Mouse (Mus musculus): ENCODE measurements around the gene Hopx.
A peak's percentile ranks its signal among the peaks of the same experiment; 100 is the strongest.

The Hopx gene

DNA sequence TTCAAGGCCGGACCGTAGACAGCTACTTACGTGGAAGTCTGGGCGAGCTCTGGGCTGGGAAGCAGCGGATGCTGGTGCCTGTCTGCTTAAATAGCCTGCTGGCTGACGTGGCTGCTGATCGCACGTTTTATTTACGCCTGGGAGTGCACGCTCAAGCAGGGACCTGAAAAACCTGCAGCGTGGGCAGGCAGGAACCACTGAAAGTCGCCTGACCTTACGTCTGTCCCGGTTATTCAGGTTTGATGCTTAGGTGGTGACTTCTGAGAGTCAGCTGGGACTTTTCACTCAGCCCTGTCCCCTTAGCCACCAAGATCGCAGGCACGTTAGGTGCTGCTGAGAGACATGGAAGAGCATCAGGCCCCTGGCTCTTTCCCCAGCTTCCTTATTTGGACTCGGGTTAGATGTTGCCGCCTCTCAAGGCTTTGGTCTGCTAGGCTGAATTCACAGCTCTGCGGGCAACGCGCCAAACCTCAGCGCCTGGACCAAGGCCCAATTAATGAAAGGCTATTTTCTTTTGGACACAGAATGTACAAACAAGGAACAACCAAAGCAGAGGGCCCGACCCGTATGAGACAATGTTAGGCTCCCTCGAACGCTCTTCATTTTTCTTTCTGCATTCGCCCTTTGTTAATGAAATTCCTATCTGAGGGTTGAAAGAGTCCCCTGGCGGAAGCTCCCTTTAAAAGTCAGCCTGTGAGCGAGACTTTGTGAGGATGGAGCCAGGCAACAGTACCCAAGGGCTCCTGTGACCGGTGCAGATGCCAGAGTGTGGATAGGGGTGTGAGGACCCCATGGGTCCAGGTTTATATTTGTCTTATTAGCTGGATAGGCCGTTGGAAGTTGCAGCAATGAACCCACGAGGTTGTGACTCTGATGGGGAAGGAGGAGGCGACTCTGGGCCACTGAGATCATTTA lies at the start of gene Hopx:
Hopx (minus strand) TSS at position 305 of the 915 bp plus-strand sequence.
- no peak for DNase-seq (ENCODE audit: low read depth)

DNA sequence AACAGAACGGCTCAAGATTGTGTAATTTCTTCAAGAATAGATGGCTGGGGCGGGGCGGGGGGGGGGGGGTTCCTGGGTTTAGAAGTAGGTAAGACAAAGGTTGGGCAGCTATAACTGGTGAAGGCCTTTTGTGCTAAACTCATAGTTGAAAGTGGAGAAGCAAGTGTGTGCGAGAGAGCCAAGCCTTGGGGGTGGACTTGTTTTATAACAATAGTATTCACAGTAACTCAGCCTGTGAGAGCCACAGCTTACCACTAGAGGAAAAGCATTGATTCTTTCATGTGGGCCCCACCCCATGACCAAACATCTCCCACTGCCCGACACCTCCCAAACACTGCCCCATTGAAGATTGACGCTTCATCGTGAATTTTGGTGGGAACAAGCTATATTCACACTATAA lies 48.7 kb upstream of the Hopx start:
- no peak for DNase-seq (ENCODE audit: low read depth)

DNA sequence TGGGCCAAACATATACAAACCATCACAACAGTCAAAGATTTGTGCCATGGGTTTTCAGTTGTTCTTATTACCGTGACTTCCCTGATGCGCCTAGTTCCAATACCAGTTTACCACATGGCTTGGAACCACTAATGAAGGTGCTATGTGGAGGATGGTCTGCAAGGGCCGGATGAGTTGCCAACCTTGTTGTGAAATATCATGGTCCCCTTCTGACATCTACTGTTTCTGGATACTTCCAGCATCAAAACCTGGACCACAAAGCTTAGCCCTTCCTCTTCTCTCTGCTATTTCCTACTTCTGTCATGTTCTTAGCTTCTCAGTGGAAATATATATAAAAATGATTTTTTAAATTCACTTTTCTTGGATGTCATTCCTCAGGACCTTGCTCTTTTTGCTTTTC lies 47.6 kb upstream of the Hopx start:
- no peak for DNase-seq (ENCODE audit: low read depth)

DNA sequence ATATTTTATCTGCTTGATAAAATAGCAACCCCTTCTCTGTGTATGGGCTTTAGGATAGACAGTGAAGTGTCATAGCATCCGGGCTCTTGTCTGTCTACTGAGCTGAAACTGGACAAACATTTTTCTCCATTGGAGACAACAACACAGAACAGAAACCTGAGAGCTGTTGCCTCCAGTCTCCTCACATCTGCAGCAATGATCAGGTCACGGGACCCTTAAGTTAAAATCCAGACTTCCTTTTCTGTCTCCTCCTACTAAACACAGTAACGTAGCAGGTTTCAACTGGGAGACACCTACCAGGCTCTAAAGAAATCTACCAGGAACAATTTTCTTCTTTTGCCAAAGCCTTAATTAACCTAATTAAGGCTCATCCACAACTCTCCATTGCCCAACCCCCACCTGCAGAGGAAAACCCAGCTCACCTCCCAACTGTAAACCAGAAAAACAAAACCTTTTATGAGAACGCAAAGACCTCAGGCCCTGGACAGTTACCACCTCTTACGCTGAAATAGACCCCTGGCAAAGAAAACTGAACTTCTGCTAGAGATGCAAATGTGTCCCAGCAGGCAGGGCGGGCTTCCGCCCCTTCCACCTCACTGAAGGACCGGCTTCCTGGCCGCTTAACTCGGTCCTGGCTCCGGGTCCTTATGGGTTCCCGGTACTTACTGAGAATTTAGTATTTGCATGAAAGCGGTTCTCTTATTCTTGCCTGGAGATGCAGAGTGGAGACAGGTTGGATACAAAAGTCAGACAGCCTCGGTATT lies 43.0 kb upstream of the Hopx start:
- DNase-seq (ENCODE audit: low read depth): no peak

DNA sequence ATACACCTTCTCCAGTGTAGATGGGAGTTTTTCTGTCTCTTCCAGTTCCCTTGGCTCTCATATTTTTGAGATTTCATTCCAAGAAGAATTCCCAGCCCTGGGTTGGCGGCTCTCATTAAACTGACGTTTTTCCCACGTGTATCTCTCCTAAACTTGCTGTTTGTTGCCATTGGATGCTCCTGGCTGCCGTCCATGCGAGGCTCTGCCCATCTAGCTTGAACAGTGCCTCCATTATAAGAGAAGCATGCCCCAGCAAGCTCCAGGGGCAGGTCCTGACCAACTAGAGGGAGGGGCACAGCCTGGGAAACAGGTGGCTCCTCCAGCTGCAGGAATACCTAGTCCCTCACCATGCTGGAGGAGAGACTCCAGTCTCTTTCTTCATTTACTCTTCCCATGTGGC lies 42.0 kb upstream of the Hopx start:
- DNase-seq (ENCODE audit: low read depth): no peak

DNA sequence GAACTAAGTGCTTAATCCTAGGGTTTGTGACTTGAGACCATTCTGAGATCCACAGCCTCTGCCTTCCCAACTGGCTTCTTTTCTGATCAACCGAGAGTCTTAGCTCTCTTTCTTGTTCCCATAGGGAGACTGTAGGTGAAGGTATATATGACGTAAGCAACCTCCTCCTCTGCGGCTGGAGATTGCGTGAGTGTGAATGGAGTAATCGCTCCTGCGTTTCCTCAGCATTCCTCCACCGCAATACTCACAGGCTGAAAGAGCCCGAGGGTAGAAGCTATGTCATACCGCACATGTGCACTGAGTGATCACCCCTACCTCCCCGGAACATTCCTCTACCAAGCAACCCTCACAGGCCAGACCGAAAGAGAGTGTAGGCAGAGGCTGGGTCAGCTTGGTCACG lies 40.6 kb upstream of the Hopx start:
- DNase-seq (ENCODE audit: low read depth): no peak

DNA sequence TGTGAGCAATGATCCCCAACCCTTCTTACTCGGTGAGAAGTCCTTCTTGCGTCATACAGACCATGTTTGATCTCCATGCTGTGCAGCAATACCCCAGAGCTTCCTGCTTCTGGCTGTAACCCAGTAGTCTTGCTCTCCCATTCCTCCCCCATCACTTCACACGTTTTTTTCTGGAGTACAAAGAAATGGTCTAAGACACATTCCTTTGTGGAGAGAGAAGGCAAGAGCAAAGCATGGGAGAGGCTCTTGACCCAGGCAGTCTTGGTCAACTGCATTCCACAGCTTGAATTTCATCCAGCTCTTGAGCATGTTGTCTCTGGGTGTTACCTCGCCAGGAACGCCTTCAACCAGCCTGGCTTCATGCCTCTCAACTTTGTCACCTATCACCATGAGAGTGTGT lies 39.9 kb upstream of the Hopx start:
- no peak for DNase-seq (ENCODE audit: low read depth)

DNA sequence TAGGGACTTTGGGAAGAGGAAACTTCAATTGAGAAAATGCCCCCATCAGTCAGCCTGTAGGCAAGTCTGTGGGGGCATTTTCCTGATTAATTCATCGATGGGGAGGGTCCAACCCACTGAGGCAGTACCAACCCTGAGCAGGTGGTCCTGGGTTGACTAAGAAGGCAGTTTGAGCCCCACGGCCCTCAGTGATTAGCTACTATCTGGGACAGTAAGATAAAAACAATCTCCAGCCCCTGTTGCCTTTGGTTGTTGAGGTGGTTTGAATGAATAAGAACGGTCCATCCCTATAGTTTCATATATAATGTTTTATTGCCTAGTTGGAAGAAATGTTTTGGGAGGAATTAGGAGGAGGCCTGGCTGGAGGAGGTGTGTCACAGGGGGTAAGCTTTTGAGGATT lies 36.8 kb upstream of the Hopx start:
- DNase-seq (ENCODE audit: low read depth): no peak

DNA sequence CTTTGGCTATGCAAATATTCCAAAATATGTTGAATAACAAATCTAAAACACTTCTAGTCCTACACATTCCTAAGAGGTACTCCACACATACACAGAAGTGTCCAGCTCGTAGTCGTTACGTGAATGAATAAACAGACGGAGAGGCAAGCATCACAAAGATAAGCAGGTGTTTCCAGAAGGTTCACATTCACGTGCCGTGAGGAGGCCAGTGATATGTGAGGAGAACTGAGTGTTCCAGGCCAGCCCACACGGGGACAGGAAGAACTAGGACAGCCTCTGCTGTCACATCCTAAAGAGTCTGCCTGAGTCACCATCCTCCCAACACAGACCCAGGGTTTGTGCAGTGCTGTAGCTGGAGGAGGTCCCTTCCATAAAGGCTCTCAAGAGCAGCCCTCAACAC lies 36.2 kb upstream of the Hopx start:
- peak; percentile 77 for DNase-seq (ENCODE audit: low read depth)

DNA sequence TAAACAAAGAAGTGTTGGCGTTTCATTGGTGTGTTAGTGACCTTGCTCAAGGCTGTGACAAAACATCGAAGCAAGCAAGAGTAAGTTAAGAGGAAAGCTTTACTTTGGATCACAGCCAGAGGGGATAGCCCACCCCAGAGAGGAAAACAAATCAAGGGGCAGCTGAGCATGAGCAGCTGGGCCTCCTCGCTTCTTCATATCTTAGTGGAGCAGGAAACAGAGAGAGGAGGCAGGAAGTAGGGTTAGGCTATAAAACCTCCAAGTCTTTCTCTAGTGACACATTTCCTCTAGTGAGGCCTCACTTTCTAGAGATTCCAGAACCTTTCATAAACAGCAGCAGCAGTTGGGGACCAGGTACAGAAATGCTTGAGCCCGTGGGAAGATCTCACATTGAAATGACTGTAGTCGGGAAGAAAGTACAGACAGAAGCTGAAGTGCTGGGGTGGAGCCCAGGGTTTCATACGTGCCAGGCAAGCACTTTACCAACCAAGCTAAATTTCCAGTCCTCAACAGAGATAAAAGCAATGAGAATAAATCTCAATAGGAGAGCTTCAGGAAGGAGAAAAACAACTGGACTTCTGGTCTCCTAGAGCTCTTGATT lies 33.2 kb upstream of the Hopx start:
- DNase-seq (ENCODE audit: low read depth): no peak

DNA sequence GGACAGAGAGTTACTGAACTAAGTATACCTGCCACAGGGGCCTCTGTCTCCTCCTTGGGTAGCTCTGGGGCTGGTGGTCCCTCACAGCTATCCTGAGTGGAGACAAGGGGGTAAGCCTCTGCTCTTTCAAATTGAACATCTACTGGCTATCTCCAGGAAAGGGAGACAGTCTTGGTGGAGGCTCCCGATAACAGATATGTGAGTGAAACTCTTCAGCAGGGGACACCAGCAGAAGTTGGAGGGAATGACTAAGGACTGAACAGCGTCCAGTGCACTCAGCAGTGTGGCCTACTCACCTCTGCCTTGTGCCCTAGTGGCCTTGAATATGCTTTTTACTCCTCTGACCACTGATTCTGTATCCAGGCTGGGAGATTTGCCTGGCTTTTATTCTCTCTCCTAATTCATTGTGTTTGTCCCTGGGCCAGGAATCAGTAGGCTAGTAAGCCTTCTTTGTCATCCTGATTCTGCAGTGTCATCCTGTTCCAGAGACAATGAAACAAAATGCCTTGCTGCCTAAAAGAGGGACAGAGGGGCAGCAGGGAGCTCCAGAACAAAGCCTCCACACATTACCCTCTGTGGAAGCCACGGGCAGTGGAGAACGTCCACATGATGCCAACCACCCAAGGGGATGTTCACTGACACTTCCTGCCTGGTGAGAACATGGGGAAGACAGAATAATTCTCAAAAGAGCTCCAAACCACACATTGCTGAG lies 31.7 kb upstream of the Hopx start:
- no peak for DNase-seq (ENCODE audit: low read depth)

DNA sequence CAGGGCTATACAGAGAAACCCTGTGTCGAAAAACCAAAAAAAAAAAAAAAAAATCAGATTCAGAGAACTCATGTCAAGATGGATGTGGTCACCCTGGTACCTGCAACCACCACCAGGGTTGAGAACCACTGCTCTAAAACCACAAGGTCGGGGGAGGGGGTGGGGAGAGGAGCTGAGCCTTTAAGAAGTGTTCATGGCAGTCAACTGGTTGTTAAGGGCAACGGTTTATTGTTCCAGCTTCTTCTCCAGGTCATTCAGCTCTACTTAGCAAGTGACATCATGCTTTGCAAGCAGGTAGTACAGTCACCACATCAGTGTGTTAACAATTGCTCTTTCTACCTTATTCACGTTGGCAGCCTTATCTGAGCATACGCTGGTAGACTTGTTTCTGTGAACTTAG lies 29.7 kb upstream of the Hopx start:
- no peak for DNase-seq (ENCODE audit: low read depth)

DNA sequence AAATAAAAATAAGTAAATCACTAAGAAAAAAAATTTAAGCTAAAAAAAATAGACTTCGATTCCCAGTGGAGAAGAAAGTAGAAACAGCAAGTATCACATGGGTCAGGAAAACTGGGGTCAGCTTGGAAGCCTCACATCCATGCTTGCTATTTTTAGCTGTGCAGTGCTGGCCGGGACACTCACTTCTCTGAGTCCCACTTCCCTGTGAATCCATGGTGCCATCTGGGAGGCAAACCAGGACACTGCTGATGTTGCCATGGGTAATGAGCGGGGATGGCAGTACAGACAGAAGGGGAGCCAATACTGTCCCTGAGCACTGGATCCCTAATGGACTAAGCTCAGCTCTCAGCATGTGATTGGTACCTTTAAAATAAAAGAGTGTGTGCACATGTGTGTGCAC lies 28.2 kb upstream of the Hopx start:
- DNase-seq (ENCODE audit: low read depth): no peak

DNA sequence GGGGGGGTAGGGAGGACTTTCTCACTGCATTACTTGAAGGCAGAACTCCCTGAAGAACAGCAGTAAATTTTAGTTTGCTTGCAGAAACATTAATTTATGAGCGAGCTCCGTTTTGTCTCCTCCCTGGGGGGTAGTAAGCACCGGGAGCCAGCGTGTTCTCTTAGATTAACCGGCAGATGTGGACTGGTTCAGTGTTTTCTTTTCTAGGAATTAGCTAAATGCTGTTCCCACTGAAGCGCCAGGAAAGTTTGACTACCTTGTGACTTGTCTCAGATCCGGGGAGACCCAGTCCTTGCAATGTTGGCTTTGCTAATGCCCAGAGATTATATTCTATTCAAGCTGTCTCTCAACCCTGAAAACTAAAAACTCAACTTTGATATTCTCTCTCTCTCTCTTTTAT lies 26.4 kb upstream of the Hopx start:
- DNase-seq (ENCODE audit: low read depth): no peak

DNA sequence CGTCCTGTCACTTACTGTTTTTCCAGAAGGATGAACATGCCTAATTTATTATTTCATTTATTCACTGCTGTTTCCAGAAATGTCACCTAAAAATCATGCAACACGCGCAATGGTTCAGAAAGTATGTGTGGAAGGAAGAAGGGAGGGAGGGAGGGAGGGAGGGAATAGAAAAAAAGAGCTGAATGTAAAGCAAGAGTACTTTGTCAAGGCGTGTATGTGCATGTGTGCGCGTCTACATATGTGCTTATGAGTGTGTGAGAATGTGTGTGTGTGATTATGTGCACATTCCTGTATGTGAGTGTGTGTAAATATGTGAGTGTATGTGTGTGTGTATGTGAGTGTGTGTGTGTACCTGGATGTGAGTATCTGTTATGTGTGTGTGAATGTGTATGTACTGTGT lies 25.9 kb upstream of the Hopx start:
- no peak for DNase-seq (ENCODE audit: low read depth)

DNA sequence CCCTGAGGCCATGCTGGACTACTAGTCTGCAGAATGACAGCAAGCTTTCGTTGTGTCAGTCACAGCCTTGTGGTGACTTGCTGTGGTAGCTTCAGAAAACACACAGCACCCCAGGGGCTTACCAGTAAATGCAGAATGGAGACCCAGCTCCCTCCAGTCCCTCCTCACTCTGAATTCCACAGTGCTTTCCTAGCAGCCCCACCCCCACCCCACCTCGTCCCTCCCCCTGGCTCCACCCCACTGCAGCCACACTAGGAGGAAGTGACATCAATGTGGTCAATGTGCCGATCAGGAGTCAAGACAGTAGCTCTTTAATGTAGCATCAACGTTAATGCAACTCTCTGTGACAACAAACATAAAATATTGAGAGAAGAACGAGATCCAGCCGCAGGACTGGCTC lies 25.2 kb upstream of the Hopx start:
- DNase-seq (ENCODE audit: low read depth): no peak

DNA sequence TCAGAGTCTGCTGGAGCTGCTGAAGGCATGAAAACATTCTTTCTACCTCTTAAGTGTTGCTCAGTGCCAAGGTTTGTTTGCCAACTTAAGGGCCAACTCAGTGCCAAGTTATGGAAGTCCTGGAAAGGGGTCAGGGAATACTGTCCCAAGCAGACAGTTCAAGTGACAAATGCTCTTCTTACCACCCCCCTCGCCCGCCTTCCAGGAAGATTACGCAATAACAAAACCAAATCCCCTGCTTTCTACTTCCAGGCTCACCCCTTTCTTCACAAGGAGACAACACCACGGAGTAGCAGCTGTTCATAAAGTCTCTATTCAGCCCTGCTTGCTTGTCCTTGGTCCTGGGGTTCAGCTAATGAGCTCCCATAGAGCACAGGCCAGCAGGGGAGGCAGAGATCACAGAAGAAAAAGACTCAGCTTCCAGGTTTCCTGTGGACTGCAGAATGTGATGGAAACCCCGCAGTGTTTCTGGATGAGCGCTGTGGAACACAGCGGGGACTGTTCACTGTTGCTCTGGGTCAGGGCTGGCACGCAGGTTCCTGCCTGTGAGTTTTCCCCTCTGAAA lies 22.9 kb upstream of the Hopx start:
- DNase-seq (ENCODE audit: low read depth): no peak

DNA sequence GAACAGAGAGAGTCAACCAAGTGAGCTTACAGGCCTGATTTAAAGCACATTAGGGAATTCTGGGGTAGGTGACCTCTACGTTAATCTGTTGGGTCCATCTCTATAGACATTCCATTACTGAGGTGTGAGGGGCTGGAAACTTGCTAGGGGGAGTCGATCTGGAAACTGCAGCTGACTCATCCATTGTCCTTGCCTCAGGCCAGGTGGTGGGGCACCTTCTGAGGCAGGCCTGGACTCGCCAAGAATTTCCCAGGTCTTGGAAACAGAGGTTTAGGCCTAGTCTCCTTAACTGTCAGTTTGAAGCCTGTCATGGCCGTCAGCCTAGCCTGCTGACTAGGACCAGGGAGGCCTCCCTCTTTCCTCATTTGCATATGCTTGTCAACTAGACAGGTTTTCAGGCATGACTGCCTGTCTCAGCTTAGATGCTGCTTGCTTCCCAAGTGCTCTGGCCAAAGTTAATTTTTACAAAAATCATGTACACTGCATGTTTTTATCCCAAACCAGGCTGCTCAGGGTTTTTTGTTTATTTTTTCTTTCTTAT lies 21.8 kb upstream of the Hopx start:
- no peak for DNase-seq (ENCODE audit: low read depth)

DNA sequence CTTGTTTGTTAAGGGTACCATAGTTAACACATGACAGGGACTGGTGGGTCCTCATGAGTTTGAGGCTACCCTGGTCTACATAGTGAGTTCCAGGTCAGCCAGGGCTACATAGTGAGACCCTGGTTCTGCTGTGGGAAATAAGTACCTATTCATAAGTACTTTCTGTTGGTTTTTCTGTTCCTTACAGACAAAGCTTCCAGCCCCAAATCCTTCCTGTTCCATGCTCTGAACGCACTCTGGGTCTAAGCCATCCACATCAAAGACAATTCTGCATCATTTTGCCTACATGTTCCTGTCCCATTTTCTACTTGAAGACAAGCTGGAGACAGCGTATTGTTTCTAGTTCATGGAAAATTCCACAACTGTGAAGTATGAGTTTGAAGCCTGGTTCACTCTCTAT lies 20.0 kb upstream of the Hopx start:
- DNase-seq (ENCODE audit: low read depth): no peak

DNA sequence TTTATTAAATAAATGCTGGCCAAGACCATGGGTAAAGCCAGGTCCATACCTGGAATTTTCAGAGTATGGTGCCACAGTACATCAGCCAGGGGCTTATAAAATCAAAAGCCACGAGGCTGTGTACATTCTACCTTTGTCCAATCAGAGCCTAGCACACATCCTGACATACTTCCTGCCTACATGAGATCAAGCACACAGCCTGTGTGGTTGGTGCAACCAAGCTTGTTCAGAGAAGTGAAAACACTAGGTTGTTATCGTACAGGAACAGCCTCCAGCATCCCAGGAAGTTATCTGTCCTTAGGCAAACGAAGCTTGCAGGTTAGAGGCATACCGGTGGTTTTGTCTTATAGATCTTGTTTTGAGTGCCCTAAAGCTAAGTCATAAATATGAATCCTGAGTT lies 19.5 kb upstream of the Hopx start:
- DNase-seq (ENCODE audit: low read depth): no peak

DNA sequence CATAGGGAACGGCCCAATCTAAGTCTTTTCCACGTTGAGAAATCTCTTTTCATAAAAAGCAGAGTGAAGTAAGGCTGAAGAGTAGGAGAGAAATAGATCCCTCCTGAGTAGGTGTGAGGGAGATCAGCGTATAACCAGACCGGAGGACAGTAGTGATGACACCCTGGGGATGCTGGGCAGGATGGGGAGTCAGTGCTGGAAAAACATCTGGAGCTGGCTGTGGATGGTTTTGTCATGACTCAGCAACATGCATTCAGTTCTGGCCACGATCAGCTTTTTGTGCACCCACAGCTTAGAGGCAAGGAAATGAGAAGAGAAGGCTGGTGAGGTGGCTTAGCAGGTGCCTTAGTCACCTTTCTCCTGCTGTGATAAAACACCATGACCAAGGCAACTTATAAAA lies 19.0 kb upstream of the Hopx start:
- no peak for DNase-seq (ENCODE audit: low read depth)
